Mouse (Mus musculus) erythroblast, embryonic 14.5 days (primary cell): Measurements from ENCODE around the gene Fancl.

Experiments
- GATA1 ChIP-seq: IDR thresholded peaks from 2 replicates; pipeline ENCODE4 v1.6.1; 2012; ENCODE audit warnings: low read length, inconsistent platforms, mixed read lengths
- TAL1 ChIP-seq: IDR thresholded peaks from 3 replicates; pipeline ENCODE4 v1.6.1; 2012; ENCODE audit warnings: low read length, inconsistent platforms, mixed read lengths

- no peak for TF ChIP-seq GATA1
- no peak for TF ChIP-seq TAL1
These were observed 68.1 kb downstream of the Fancl start for GRCm38 (mm10) chr11:26454081-26454480.
